Mouse (Mus musculus) heart, adult 2 months (tissue): ENCODE results near the gene Rif1.

ENCODE experiments used
- CTCF ChIP-seq: fragments of 200-600 bp; IDR thresholded peaks from 2 replicates; pipeline ENCODE4 v1.8.1; 2022; ENCODE audit warnings: antibody characterized with exemption, mild to moderate bottlenecking, moderate library complexity
- POLR2A ChIP-seq: fragments of 200-500 bp; IDR thresholded peaks from 2 replicates; pipeline ENCODE4 v1.6.1; 2011; ENCODE audit warnings: mild to moderate bottlenecking, low read depth, low read length, control low read depth; ENCODE audit not compliant: insufficient read depth

DNA sequence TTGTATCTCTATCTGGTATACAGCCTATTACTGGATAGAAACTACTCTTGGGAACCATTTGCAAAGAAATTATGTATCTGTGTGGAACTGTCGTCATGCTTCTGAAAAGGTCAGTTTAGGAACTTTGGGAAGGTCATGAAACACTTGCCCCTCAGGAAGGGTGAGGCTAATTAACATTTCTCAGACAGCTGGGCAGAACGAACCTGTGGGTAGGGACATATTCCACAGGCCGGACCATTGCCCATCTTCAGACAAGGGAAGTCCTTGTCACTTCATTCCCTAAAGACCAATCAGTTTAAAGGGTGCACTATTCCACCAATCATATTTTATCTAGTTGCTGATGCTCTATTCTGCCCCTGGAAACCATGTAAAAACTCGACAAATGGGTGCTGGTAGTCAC, 45.6 kb upstream of the Rif1 start:
- TF ChIP-seq POLR2A (no peak), CTCF (no peak)
